Mouse (Mus musculus): ENCODE results near the gene Lyar. TPM values are rescaled to one million over a fixed set of nuclear protein-coding genes. Genes with fewer than 3 reads are reported as not detected.
A peak's percentile ranks its signal among the peaks of the same experiment; 100 is the strongest.

The Lyar gene
- polyA plus RNA-seq, 1 experiment, result 4.8 TPM

- TF ChIP-seq TAL1 (IDR thresholded peaks at IDR 0.05; ENCODE audit: low read length) (no peak), GATA1 (IDR thresholded peaks at IDR 0.05; ENCODE audit: low read length) (no peak)
These were observed 22.8 kb upstream of the Lyar start for GRCm38 (mm10) chr5:38197482-38197823.

DNA sequence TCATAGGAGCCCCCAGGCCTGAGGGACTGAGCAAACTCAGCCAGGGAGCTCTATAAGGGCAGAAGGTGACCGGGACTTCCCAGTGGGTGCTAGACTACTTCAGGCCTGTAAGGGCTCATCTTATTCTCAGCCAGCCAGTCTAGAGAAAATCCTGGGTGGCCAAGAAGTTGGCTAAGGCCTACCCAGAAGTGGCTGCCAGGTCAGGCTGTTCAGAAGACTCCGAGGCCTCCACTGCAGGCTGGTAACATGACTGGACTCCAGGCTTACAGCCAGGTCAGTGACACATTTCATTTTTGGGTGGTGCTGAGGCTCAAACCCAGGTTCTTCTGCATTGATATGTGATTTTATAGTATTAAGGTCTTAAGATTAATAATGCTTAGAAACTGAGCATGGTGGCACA, 20.6 kb upstream of the Lyar start:
- Histone ChIP-seq H3K9me3 (ENCODE audit: control insufficient read depth, low read length) (no peaks in the 10 kb centered on the region), H3K4me3 (replicated peaks) (no peak overlapping the region), H3K36me3 (ENCODE audit: control insufficient read depth) (peaks cover 48% of the 10 kb centered on the region), H3K27me3 (ENCODE audit: control insufficient read depth) (no peaks in the 10 kb centered on the region), H3K4me1 (ENCODE audit: control insufficient read depth) (no peaks in the 10 kb centered on the region)
- TF ChIP-seq GATA1 (IDR thresholded peaks at IDR 0.05; ENCODE audit: low read length), result no peak
- TF ChIP-seq TAL1 (IDR thresholded peaks at IDR 0.05; ENCODE audit: low read length), result no peak

More at GRCm38 (mm10) chr5:38197482-38197823, 22.8 kb upstream of the Lyar start:
- H3K4me1 ChIP-seq (ENCODE audit: control insufficient read depth), result no peaks in the 10 kb centered on the region
- peaks cover 26% of the 10 kb centered on the region for H3K36me3 ChIP-seq (ENCODE audit: control insufficient read depth)
- no peaks in the 10 kb centered on the region for H3K27me3 ChIP-seq (ENCODE audit: control insufficient read depth)
- H3K9me3 ChIP-seq (ENCODE audit: control insufficient read depth, low read length), result no peaks in the 10 kb centered on the region
- no peak overlapping the region for H3K4me3 ChIP-seq (replicated peaks)

GRCm38 (mm10) chr5:38205303-38205726, 15.0 kb upstream of the Lyar start:
- H3K4me1 ChIP-seq (ENCODE audit: control insufficient read depth), result no peaks in the 10 kb centered on the region
- no peaks in the 10 kb centered on the region for H3K27me3 ChIP-seq (ENCODE audit: control insufficient read depth)
- H3K4me3 ChIP-seq (replicated peaks), result no peak overlapping the region
- TF ChIP-seq TAL1 (IDR thresholded peaks at IDR 0.05; ENCODE audit: low read length), result no peak
- no peak for TF ChIP-seq GATA1 (IDR thresholded peaks at IDR 0.05; ENCODE audit: low read length)
- H3K9me3 ChIP-seq (ENCODE audit: control insufficient read depth, low read length), result no peaks in the 10 kb centered on the region
- peaks cover 65% of the 10 kb centered on the region for H3K36me3 ChIP-seq (ENCODE audit: control insufficient read depth)

DNA sequence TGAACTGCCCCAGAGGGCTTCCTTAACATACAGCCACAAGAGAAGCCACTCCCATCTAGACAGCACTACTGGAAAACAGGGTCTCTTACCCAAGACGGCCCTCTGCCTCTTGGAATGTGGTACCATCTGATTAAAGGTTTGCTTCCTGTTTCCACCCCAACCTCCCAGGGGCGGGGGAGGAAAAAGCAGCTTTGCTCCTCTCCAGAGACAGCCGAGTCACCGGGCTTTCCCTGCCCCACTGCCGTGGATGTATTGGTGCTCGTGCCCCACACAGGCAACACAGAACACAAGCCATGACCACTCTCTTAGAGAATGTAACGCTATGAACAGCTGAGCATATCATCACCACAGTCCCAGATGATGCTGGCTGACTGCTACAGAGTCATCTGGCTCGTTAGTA, 11.3 kb upstream of the Lyar start:
- no peaks in the 10 kb centered on the region for H3K9me3 ChIP-seq (ENCODE audit: control insufficient read depth, low read length)
- H3K4me1 ChIP-seq (ENCODE audit: control insufficient read depth), result no peaks in the 10 kb centered on the region
- no peak overlapping the region for H3K4me3 ChIP-seq (replicated peaks)
- TF ChIP-seq TAL1 (IDR thresholded peaks at IDR 0.05; ENCODE audit: low read length) (no peak), GATA1 (IDR thresholded peaks at IDR 0.05; ENCODE audit: low read length) (no peak)
- peaks cover 52% of the 10 kb centered on the region for H3K36me3 ChIP-seq (ENCODE audit: control insufficient read depth)
- no peaks in the 10 kb centered on the region for H3K27me3 ChIP-seq (ENCODE audit: control insufficient read depth)

DNA sequence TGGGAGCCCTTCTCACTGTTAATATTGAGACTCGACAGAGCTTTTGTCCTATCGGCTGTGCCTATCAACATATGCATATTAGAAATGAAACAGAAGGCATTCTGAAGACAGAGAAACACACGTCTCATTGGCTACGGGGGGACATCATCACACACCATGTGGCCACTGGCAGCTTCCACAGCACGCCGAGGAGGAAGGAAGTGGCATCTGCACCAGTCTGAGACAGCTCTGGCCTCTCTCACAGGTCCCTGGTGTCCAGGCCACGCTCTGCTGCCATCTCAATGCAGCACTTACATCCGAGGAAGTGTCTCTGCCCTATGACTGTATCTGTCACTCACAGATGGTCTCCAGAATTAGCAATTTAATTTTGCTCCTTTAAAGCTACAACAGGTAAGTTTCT, 8.6 kb upstream of the Lyar start:
- no peaks in the 10 kb centered on the region for H3K4me1 ChIP-seq (ENCODE audit: control insufficient read depth)
- peaks cover 55% of the 10 kb centered on the region for H3K36me3 ChIP-seq (ENCODE audit: control insufficient read depth)
- no peak overlapping the region for H3K4me3 ChIP-seq (replicated peaks)
- no peaks in the 10 kb centered on the region for H3K27me3 ChIP-seq (ENCODE audit: control insufficient read depth)
- no peaks in the 10 kb centered on the region for H3K9me3 ChIP-seq (ENCODE audit: control insufficient read depth, low read length)
- no peak for TF ChIP-seq TAL1 (IDR thresholded peaks at IDR 0.05; ENCODE audit: low read length)

- Histone ChIP-seq H3K4me1 (ENCODE audit: control insufficient read depth) (no peaks in the 10 kb centered on the region), H3K36me3 (ENCODE audit: control insufficient read depth) (peaks cover 58% of the 10 kb centered on the region), H3K27me3 (ENCODE audit: control insufficient read depth) (no peaks in the 10 kb centered on the region), H3K9me3 (ENCODE audit: control insufficient read depth, low read length) (no peaks in the 10 kb centered on the region), H3K4me3 (replicated peaks) (no peak overlapping the region)
- TF ChIP-seq TAL1 (IDR thresholded peaks at IDR 0.05; ENCODE audit: low read length) (no peak), GATA1 (IDR thresholded peaks at IDR 0.05; ENCODE audit: low read length) (no peak)
These were observed 7.3 kb upstream of the Lyar start for GRCm38 (mm10) chr5:38213009-38213408.

DNA sequence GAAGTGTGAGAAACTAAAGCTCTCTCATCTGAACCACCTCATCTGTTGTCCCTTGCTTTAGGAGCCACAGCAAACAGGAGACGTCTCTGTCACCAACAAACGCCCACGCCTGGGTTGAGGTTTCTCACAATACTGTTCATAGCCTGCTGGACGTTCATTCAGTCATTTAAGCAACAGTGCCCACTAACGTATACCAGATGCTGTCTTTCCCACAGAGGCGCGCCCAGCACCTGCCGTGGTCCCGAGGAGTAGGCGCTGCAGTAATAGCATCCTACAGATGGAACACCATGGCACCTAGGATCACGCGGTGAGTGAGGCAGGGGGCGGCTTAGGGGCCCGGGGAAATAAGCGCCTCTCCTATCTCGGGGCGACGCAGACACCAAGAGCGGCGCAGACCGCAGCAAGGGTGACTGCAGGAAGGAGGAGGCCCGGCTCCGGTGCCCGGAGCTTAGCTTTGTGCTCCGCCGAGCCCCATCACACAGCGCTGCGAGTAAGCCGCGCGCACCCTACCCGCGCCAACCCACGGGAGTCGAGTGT, 431 bp upstream of the Lyar start:
- no peak for TF ChIP-seq TAL1 (IDR thresholded peaks at IDR 0.05; ENCODE audit: low read length)
- TF ChIP-seq GATA1 (IDR thresholded peaks at IDR 0.05; ENCODE audit: low read length), result no peak
- no peaks in the 10 kb centered on the region for H3K27me3 ChIP-seq (ENCODE audit: control insufficient read depth)
- H3K36me3 ChIP-seq (ENCODE audit: control insufficient read depth), result peaks cover 40% of the 10 kb centered on the region
- H3K4me1 ChIP-seq (ENCODE audit: control insufficient read depth), result peaks cover 36% of the 10 kb centered on the region
- H3K9me3 ChIP-seq (ENCODE audit: control insufficient read depth, low read length), result no peaks in the 10 kb centered on the region
- peak overlapping the region; percentile 85 for H3K4me3 ChIP-seq (replicated peaks)

DNA sequence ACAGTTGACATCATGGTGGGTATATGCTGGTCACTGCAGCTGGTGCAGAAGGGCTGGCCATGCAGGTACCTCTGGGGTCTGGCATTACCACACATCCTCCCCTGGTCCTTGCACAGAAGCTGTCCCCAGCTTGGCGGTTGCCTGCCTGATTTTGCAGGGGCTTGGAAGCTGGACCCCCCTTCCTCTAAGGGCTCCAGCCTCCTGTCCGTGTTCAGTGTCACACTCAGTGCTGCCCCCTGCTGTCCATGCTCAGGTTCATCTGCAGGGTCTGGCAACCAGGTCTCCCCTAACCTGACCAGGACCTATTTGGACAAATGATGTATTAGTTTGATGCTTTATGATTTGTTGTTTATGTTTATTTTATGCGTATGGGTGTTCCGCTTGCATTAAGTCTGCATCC, 15.2 kb downstream of the Lyar start:
- TF ChIP-seq GATA1 (IDR thresholded peaks at IDR 0.05; ENCODE audit: low read length) (no peak), TAL1 (IDR thresholded peaks at IDR 0.05; ENCODE audit: low read length) (no peak)
- no peak overlapping the region for H3K4me3 ChIP-seq (replicated peaks)
- H3K9me3 ChIP-seq (ENCODE audit: control insufficient read depth, low read length), result peaks cover 2% of the 10 kb centered on the region; the same call in 1 of the 2 replicates
- no peaks in the 10 kb centered on the region for H3K4me1 ChIP-seq (ENCODE audit: control insufficient read depth)
- no peaks in the 10 kb centered on the region for H3K27me3 ChIP-seq (ENCODE audit: control insufficient read depth)
- H3K36me3 ChIP-seq (ENCODE audit: control insufficient read depth), result peaks cover 54% of the 10 kb centered on the region

DNA sequence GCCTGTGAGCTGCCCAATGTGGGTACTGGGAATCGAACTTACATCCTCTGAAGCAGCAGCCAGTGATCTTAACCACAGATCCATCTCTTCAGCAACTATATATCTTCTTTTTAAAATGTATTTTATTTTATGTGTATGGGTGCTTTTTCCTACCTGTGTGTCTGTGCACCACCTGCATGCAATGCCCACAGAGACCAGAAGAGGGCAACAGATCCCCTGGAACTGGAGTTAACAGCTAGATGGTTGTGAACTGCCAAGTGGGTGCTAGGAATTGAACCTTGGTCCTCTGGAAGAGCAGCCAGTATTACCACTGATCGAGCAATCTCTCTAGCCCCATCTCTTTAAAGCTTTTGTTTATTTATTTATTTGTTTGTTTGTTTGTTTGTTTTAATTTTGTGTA, 16.4 kb downstream of the Lyar start:
- H3K27me3 ChIP-seq (ENCODE audit: control insufficient read depth), result no peaks in the 10 kb centered on the region
- H3K9me3 ChIP-seq (ENCODE audit: control insufficient read depth, low read length), result peaks cover 2% of the 10 kb centered on the region; the same call in 1 of the 2 replicates
- no peak for TF ChIP-seq TAL1 (IDR thresholded peaks at IDR 0.05; ENCODE audit: low read length)
- no peak for TF ChIP-seq GATA1 (IDR thresholded peaks at IDR 0.05; ENCODE audit: low read length)
- H3K36me3 ChIP-seq (ENCODE audit: control insufficient read depth), result peaks cover 42% of the 10 kb centered on the region
- H3K4me1 ChIP-seq (ENCODE audit: control insufficient read depth), result no peaks in the 10 kb centered on the region
- H3K4me3 ChIP-seq (replicated peaks), result no peak overlapping the region
